Mouse (Mus musculus) WW6 (cell line): ENCODE data around the gene Gm21312.
"Not testable (repeated sequence)": the region's sequence is repeated elsewhere in the genome, so short reads cannot be mapped to it uniquely, and the experiment has no call there.

Experiments
- DNase-seq: peaks from one replicate; pipeline ENCODE4 v3.0.0-alpha.2; 2013; ENCODE audit warnings: low read depth, low spot score

Gm21312 gene

GRCm38 (mm10) chr10:104176724-104177123 lies at the start of gene Gm21312:
TSS of gene Gm21312 (plus strand) at chr10:104177024.
- DNase-seq = not testable (repeated sequence)

DNA sequence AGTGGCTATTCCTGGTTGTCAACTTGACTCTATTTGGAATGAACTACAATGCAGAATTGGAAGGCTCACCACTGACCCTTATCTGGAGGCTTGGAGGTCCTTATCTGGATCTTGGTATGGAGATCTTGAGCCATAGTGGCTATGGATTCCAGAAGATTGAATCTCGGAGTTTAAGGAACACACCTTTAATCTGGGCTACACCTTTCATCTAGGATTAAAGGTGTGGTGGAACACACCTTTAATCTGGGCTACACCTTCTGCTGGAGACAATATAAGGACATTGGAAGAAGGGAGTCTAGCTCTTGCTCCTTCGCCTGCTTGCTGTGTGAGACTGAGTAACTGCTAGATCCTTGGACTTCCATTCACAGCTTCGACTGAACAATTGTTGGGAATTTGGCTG lies 34.1 kb upstream of the Gm21312 start, which contains the start of gene Gm21293:
TSS of gene Gm21293 (plus strand) at position 301 of the 400 bp plus-strand sequence.
- not testable (repeated sequence) for DNase-seq

GRCm38 (mm10) chr10:104151197-104151596 lies 25.6 kb upstream of the Gm21312 start, which contains the start of gene Gm6763:
TSS of gene Gm6763 (plus strand) at chr10:104151497.
- not testable (repeated sequence) for DNase-seq

DNA sequence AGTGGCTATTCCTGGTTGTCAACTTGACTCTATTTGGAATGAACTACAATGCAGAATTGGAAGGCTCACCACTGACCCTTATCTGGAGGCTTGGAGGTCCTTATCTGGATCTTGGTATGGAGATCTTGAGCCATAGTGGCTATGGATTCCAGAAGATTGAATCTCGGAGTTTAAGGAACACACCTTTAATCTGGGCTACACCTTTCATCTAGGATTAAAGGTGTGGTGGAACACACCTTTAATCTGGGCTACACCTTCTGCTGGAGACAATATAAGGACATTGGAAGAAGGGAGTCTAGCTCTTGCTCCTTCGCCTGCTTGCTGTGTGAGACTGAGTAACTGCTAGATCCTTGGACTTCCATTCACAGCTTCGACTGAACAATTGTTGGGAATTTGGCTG lies 17.1 kb upstream of the Gm21312 start, which contains the start of gene Gm8764:
TSS of gene Gm8764 (plus strand) at position 301 of the 400 bp plus-strand sequence.
- DNase-seq = not testable (repeated sequence)

GRCm38 (mm10) chr10:104168215-104168614 lies 8.6 kb upstream of the Gm21312 start, which contains the start of gene Gm21304:
TSS of gene Gm21304 (plus strand) at chr10:104168515.
- DNase-seq = not testable (repeated sequence)

DNA sequence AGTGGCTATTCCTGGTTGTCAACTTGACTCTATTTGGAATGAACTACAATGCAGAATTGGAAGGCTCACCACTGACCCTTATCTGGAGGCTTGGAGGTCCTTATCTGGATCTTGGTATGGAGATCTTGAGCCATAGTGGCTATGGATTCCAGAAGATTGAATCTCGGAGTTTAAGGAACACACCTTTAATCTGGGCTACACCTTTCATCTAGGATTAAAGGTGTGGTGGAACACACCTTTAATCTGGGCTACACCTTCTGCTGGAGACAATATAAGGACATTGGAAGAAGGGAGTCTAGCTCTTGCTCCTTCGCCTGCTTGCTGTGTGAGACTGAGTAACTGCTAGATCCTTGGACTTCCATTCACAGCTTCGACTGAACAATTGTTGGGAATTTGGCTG lies 8.4 kb downstream of the Gm21312 start, which contains the start of gene Gm20765:
TSS of gene Gm20765 (plus strand) at position 301 of the 400 bp plus-strand sequence.
- not testable (repeated sequence) for DNase-seq

DNA sequence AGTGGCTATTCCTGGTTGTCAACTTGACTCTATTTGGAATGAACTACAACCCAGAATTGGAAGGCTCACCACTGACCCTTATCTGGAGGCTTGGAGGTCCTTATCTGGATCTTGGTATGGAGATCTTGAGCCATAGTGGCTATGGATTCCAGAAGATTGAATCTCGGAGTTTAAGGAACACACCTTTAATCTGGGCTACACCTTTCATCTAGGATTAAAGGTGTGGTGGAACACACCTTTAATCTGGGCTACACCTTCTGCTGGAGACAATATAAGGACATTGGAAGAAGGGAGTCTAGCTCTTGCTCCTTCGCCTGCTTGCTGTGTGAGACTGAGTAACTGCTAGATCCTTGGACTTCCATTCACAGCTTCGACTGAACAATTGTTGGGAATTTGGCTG lies 16.9 kb downstream of the Gm21312 start, which contains the start of gene Gm4340:
TSS of gene Gm4340 (plus strand) at position 301 of the 400 bp plus-strand sequence.
- DNase-seq = not testable (repeated sequence)

DNA sequence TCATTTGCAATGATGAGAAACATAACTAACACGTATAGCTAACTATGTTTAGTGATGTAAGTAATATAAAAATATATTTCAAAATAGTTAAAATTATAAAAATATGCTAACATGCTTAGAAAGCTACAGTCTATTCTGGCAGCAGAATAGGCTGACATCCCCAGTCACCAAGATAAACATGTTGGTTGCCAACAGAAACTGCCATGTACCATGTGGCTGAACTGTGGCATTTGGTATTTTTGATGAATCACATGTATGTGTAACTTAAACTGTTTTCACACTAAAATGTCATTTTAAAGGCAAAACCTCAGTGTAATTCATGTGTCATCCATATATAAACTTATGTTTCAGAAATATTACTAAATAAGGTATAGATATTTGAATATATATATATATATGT lies 32.8 kb downstream of the Gm21312 start:
- no peak for DNase-seq

- DNase-seq = no peak
Measured at GRCm38 (mm10) chr10:104210268-104210990, 33.6 kb downstream of the Gm21312 start.

DNA sequence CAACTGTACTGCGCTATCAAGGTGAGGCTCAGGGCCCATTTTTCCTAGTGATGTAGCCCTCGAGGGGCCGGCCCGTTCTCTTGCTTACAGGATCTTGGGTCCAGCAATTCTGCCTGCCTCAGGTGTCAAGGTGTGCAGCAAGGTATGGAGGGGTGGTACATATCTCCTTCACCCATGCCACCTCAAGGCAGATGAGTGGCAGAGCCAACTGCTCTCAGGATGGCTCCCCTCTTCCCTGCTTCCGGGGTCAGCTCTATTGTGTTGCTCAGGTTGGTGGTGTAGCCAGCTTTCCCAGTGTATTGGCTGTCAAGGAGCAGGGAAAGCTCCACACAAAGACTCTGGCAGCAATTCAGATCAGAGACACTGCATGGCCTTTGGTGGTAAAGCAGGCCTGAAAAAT lies 37.7 kb downstream of the Gm21312 start:
- DNase-seq = no peak

DNA sequence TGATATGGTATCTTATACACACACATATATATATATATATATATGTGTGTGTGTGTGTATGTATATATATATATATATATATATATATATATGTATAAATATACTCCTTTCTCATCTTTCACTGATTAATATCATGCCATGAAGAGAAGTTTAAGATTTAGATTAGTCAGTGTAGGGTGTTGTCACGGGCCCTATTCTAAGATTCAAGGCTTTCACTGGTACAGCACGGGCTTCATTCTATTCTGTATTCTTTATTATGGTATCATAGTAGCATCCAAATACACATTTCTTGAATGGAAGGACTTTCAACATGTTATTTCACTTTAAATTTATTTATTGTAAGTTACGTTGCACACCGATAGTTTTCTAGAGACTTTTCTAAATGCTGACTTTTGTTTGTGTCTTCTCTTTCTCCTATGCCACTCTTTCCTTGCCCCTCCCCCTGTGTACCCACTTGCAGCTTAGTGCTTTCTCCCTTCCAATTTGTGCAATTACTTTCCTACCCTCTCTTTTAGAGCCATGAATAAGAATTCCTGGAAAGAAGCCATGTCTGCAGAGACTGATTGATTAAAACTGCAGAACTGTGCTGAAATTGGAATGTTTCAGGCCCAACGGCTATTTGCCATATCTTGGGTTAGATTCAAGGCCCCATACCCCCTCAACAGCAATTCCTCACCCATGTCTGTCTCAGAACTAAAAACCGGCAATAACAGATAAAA lies 43.6 kb downstream of the Gm21312 start:
- DNase-seq = no peak
